Mouse (Mus musculus) fibroblast of lung, adult 2 months (primary cell): Measurements from ENCODE around the gene Sv2b.
"Not testable (repeated sequence)": the region's sequence is repeated elsewhere in the genome, so short reads cannot be mapped to it uniquely, and the experiment has no call there.

Experiments used
- DNase-seq: peaks from one replicate; pipeline ENCODE4 v3.0.0-alpha.2; 2011; ENCODE audit warnings: low read depth

Sv2b gene

DNA sequence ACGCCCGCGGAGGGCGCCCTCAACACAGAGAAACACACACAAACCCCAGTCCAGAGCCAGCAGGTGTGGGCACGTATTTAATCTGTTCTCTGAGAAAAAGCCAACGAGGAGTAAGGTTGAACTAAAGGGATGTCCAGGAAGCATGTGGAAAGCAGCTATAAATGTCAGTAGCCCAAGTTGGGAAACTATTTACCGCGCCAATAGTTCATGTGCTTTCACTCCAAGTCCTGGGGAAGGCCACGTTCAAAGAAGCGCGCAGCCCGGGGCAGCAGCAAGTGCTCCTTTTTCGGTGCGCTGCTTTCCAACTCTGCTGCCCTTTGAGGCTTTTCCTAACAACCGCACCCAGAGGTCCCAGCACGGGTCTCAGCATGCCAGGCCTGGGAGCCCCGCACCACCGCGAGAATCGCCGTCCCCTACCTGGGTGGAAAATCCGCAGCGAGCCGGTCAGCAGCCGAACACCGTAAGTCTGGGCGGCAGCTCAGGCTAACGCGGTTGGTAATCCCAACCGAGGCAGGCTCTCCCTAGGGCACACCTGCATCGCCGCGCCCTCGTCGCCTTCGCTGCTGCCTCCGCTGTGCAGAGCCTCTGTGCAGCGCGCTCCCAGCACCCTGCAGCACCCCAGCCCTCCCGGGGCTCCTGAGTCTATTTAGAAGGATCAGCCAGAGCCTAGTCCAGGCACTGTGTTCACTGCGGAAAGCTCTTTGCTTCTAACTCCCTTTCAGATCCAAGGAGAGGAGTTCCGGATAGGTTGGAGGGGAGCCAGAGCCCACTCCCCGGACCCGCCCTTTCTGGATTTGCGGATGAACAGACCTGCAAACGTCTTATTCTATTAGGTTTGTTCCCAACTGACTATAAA, at the start of gene Sv2b:
Gene Sv2b (minus strand): TSS at position 806 of the 856 bp plus-strand sequence.
- DNase-seq, result no peak

DNA sequence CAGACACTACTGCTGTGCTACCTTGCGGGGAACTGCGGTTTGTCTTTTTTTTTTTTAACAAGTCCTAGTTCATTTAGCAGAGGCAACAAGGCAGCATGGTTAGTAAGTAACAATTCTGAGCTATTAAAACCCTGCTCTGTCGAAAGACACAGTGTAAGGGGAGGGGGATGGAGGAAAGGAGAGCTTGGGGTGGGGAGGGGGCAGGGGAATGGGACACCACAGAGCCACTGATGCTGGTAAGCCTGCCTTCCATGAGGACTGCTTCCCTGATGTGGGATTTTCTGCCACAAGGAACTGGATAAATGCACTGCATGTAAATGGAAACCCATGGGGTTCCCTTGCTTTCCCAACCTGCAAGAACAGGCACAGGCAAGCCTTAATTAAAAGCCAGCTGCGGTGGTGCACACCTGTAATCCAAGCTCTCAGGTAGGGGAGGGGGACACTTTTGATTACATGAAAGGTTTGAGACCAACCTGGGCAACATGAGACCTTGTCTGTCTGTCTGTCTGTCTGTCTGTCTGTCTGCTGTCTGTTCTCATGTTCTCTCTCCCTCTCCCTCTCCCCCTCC, 49.3 kb upstream of the Sv2b start:
- no peak for DNase-seq

DNA sequence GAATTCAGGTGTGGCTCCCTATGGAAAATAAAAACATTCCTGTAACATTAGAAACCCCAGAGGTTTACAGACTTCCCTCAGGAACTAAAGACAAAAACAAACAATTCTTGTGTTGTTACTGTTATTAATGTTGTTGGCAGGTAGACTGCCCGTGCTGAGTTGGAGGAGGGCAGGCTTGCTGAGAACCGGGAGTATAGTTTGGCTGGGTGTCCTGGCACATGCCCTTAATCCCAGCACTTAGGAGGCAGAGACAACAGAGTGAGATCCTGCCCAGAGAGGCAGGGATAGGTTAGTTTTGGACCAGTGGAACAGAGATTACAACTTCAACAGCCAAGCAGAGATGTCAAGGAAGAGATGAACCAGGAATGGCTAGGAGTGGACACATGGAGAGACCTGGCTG, 46.5 kb upstream of the Sv2b start:
- no peak for DNase-seq

DNA sequence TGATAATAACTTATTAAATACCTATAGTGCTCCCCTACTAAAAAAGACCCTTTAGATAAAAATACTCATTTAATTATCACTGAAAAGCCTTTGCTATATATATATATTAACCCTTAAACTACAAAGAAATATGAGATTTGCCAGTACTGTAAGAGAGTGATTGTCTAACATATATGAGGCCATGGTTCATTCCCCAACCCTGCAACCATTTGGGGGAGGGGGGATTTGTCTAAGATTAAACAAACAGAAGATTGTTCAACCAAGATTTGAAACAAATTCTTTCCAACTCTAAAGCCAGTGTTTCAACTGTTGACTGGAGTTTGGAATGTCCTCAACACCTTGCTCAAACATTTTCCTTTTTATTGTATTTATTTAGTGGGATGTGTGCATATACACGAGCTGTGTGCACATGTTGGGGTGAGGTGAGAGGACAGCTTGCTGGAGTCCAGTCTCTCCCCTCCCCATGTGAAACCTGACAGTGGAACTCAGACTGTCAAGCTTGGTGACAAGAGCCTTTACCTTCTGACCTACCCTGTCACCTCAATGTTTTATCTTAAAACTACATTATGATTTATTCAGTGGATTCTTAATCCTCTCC, 43.8 kb upstream of the Sv2b start:
- DNase-seq, result no peak

DNA sequence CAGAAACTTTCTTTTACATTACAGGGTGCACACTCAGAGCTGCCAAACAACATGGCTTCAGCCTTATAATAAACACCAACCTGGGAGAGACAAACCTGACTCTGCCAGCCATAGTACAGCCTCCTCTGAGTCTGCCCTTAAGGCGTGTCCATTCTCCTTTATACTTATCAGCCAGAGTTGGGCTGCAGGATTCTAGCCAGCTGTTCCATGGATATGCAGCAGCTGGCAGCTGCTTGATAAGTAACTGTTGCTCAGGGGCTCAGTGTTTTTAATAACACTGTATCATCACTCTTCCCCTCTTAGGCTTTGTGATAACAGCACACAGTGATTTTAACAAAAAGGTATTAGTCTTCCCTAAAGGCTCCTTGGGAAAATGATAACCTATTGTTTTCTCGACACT, 41.1 kb upstream of the Sv2b start:
- no peak for DNase-seq

DNA sequence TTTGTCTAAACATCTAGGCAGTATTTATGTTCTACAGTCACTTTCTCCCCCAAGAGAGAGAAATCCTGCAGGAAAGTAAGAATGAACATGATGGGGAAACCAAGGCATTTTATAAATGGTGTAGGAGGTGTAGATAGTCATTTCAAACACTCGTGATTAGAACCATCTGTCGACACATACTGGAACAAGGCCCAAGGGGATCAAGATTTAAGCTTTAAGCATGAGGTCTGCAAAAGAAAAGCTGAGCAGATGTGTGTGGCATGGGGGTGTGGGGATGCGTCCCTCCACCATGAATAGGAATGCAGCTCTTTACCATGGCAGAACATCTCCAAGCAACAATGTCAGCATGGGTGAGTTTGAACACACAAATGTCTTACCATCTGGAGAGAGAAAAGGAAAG, 23.2 kb upstream of the Sv2b start:
- DNase-seq, result no peak

DNA sequence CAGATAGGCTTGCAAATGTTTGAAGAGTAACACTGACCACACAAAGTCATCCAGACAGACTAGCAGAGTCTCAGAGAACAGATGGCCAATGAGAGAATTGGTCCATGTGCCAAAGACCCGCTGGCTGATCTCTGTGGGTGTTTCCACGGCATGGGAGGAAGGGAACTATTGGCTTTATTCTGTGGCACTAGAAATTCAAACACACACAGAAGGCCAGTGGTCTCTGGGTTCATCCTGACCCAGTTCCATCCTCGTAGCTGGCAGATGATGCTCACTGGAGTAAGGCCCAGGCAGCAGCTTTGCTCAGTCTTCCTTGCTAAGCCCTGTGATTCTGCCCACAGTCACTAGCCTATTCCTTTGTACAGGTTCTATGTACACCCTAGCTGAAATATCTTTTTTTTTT, 20.7 kb upstream of the Sv2b start:
- DNase-seq, result no peak

DNA sequence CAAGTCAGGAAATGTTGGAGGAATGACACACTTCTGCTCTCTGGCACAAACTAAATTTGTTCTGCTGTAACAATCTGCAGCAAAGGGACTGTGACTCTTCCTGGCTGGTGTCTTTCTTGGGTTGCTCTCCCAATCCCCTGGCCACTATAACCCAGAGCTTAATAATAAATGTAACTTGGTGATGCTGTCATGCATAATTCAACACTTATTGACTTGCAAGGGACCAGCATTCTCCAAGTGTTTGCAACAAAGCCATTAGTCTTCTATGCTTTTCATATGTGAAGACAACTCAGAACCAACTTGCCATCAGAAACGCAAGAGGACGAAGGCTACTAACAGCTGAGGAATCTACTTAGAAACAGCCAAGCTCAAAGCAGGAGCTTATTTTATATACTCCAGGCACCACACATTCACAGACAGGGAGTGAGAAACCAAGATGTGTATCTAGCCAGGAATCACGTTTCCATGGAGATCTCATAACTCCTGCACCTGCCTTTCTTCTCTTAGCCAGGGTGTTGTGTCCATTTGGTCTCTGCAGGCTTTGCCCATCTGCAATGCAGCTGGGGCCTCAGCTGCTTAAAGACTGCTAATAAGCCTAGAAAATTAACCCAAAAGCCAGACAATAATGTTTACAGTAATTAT, 19.8 kb upstream of the Sv2b start:
- DNase-seq, result no peak

DNA sequence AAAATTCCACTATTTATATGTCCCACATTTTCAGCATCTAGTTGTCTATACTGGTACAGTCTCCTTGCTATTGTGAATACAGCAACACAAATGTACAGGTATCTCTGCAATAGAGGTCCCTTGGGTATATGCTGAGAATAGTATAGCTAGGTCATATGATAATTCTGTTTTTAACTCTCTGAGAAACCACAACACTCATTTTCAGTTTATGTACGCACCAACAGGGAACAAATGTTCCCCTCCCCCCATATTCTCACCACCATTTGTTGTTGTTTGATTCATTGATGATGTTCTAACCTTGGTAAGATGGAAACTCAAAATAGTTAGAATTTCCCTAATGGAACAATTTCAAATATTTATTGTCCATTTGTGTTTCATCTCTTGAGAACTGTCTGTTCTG, 16.2 kb upstream of the Sv2b start:
- DNase-seq, result no peak

DNA sequence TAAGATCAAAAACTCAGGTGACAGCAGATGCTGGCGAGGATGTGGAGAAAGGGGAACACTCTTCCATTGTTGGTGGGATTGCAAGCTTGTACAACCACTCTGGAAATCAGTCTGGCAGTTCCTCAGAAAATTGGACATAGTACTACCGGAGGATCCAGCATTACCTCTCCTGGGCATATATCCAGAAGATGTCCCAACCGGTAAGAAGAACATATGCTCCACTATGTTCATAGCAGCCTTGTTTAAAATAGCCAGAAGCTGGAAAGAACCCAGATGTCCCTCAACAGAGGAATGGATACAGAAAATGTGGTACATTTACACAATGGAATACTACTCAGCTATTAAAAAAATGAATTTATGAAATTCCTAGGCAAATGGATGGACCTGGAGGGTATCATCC, 13.7 kb upstream of the Sv2b start:
- not testable (repeated sequence) for DNase-seq

DNA sequence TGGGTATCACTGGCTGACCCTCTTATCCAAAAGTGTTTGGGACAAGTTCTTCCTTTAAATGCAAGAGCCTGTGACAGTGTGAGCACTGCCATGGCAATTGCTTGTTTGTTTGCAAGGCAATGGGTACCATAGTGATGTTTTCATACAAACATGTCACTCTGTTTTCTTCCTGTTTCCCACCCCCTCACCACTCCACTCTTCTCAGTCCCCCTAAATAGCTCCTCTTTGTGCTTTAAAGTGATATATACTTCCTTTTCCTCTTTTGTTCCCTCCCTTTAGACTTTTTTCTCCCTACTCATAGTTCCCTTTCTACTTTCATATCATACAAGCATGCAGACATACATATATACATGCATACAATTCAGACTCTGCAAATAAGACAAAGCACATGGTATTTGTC, 10.9 kb upstream of the Sv2b start:
- no peak for DNase-seq

DNA sequence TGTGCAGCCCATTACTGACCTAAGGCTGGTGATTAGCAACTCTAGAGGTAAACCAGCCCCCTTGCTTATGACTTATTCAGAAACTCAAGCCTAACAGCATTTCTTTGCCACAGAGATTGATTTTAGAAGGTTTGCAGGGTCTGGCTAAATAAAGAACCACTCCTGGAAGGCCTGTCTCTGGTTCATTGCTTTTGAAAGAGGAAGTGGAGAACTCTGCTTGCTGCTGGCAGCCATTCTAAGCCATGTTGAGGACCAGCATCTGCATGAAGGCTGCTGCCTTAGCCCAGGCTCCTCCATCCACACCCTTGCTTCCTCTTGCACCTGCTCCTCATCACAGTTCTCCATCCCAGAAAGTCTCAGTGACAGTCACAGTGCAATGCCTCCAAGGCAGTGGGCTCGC, 9.3 kb upstream of the Sv2b start:
- DNase-seq, result no peak

DNA sequence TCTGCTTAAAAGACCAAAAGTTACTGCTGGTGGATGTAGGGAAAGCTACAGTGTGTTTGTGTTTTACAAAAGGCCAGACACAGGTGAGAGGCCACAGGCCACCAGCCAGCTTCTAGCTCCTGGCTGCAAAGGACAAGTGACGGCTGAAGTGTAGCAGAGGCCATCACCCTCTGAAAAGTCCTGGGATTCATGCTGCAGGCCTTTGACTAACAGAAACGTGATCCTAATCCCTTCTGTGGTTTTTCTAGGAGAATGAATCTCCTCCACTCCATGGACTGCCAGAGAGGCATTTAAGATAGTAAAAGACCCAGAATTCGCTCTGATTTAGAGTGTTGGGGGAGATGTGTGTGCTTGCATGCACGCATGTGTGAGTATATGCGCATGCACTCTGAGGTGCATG, 5.8 kb upstream of the Sv2b start:
- DNase-seq, result no peak

DNA sequence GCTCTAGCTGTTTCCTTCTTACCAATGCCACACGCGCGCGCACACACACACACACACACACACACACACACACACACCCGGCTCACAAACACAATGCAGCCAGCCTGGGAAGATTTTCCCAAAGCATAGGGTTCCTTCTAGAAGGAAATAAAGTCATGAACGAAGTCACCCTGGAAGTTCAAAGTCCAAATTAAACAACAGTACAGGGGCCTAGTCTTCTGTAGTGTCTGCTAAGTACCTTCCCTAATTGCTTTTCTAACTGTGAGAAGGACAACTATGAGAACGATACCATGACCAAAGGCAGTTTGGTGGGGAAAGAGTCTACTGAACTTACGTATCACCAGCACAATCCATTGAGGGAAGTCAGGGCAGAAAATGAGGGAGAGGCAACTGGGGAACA, 508 bp upstream of the Sv2b start:
- no peak for DNase-seq

DNA sequence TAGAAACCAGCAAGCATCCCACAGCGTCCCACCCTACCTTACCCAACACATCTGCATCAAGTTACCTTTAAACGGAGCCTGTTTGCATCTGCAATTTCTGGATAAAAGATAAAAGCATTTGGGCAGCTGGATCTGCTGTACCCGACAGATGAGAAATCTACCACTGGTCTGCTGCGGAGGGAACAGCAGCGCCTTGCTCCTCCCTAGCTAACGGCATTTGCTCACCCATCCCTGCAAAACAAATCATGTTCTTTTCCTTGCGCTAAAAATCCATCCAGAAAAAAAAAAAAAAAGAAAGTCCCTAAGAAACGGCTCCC, 964 bp downstream of the Sv2b start:
- DNase-seq, result no peak

DNA sequence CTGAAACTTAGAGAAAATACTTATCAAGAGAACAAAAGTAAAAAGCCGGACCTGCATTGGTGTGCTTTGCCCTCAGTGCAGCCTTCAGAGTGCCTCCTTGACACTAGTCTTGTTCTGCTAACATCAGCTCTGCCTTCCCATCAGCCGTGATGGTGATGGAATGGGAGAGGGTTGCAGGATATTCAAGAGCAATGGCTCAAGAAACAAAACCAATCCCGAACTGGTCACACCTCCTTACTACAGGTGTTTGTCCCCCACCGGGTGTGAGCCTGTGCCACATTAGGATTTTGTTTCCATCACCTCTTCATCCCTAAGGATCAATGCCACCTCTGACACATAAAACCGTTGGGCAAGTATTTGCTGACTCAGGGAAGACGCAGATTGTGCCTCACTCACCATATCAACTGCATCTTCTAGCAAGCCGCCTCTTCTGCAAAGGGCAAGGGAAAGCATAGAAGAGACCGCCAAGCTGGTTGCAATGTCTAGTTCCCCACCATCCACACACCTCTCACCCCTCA, 1.4 kb downstream of the Sv2b start:
- no peak for DNase-seq

DNA sequence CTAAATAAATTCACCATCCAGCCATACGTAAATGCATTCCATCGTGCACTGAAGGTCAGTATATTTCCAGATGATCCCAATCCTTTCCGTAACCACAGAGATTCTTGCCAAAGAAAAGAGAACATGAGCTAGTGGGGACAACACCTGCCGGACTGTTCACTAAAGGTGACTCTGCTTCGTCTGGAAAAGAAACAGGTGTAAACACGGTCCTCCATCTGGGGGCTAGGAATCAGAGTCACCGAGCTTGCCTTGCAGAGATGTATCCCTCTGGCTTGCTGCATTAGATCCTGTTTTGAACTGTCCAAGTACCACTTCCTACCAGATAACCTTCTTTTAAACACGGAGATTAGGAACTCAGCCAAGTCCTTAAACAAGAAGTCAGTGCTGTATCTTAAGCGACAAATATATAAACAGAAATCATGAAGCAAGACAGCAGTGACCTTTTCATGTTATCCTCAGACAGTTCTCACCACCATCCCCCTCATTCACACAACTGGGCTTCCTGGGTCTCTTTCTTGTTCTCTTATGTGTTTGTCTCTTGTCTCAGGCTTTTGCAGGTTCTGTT, 3.1 kb downstream of the Sv2b start:
- no peak for DNase-seq

DNA sequence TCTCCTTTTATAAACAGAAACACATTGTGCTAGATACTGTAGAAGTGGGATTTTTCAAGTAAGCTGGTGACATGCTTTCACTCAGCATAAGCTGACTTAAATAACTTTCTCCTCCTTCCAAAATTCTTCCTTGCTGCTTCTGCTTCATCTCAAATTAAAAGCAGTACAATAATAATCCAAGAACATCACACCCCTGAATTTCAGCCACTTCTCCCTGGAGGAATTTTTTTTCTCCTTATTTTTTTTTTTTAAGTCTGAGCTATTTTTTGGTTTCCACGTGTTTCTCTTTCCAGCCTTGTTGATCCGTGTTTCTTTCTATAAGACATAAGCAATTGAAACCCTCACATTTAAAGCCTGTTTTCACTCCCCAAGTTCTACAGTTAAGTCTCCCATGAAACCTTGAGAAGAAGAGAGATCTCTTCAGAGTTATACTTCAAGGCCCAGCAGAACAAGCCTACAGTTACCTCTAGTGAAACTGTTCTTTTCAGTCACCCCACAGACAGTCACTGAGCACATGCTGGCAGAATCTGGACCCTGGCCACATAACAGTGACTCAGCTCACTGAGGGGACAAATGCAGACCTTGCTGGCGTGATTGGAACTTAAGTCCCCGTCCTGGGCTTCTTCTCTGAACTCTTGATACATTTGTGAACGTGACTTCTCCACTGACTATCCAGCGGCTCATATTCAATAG, 6.4 kb downstream of the Sv2b start:
- DNase-seq, result no peak

DNA sequence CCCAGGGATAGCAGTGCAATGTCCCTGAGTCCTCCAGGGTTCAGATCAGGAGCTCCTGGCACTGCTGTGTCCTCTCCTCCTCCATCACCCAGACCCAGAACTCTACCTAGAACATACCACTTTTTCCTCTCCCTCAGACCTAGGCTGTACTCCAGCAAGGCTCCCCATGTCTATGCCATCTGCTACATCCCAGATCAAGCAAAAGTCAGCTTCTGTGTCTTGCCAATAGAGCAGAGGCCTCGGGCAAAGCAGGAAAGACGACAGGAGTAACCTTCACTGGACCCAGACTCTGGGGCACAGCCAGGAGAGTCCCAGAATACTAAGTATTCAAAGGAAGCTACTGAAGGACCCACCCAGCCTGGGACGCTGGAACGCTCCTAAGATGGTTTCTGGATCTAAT, 9.8 kb downstream of the Sv2b start:
- DNase-seq, result no peak

DNA sequence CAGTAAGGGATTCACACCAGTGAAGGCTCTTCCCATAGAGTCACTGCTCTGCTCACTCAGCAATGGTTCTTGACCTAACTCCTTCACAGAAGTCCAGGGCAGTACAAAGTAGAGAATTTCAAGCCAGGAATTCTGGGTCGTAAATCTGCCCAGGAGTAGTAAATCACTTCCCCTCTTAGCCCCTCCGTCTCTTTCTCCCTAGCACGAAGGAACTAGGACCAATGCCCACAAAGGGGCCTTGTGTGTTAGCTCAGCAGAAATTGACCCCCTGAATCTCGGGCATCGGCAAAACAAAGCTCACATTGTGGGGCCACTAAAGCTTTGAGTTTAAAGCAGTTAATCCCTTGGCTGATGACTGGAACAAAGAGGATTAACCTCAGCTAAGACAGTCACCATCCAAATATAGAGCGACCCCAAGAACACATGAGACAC, 12.4 kb downstream of the Sv2b start:
- no peak for DNase-seq

DNA sequence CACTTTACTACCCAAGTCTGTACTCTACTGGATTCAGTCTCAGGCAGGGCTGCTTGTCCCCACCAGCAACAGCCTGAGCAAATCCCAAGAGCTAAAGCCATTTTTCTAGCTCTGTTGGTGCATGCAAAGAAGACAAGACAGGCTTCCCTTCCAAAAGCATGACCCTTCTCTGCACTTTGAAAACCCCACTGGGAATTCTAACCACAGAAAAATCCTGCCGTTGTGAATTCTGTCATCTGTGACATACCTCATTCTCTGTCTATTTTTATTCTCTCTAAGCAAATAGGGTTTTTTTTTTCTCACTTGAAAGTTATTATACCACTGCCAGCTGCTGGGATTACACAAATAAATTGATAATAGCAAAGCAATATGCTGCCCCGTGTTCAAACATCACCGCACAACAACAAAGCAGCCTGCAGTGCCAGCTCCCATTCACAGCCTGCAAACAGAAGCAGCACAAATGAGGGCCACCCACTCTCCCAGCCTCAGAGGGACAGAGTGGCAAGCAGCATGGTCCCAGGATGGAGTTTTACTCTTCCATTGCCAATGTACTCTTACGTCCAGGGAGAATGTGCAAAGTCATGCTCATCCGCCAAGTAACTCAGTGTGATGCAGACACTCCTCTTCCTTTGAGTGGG, 13.7 kb downstream of the Sv2b start:
- DNase-seq, result no peak

DNA sequence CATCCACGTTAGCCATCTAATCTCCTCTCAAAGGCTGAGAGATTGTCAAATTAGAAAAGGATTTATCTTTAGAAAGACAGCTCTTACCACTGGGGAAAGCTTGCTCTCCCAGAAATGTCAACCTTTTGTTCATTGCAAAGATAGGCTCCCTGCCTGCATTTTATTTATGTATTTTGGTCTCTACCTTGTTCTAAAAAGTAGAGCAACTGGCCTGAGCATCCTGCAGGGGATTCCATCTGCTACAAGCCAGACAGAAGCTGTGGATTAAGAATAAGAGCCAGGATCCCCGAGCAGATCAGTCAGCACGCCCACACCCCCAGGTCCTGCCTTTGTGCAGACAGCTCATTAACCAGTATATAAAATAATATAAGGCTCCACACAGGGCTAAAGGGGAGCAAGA, 16.8 kb downstream of the Sv2b start:
- no peak for DNase-seq
